Mouse (Mus musculus) retina, postnatal 7 days (tissue): ENCODE data around the gene Gm28051.
A peak's percentile ranks its signal among the peaks of the same experiment; 100 is the strongest.

ENCODE experiments used
- DNase-seq: peaks from one replicate; pipeline ENCODE4 v3.0.0-alpha.2; 2012; ENCODE audit warnings: low read depth, low spot score

The Gm28051 gene

GRCm38 (mm10) chr12:102743036-102743588 lies 14.5 kb downstream of the Gm28051 start:
- DNase-seq = no peak

GRCm38 (mm10) chr12:102742056-102742455 lies 15.5 kb downstream of the Gm28051 start:
- no peak for DNase-seq

DNA sequence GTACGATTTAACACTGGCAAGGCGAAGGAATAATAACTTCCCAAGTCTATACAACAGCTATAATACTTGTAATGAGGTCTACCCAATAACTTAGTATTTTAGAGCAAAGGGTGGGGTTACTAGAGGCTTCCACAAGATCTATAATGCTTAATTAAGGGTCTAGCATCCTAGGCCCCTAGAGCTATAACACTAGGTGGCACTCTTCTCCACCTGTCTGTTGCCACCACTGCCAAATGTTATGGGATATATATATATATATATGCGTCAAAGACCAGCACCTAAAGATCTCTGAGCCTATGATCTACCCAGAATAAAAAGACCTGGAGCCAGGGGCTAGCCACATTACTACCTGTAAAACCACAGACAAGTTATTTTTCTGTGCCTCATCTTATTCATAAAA lies 17.3 kb downstream of the Gm28051 start:
- DNase-seq = no peak

DNA sequence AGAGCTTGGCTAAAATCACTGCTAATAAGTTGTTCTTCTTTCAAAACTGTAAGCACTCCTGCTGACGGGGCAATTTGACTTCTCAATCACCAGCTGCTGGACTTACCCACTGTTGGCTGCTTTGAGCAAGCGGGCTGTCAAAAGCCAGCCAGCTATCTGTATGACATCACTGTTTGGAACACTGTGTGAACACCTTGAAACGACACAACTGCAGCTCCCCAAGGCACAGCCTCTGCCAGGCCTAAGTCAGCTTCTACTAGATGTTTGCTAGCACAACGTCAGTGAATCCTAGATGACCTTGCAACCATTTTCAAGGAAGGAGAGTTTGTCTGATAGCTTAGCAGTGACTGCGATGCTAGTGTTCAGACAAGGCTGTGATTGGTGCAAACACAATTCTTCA lies 18.5 kb downstream of the Gm28051 start:
- DNase-seq = no peak

DNA sequence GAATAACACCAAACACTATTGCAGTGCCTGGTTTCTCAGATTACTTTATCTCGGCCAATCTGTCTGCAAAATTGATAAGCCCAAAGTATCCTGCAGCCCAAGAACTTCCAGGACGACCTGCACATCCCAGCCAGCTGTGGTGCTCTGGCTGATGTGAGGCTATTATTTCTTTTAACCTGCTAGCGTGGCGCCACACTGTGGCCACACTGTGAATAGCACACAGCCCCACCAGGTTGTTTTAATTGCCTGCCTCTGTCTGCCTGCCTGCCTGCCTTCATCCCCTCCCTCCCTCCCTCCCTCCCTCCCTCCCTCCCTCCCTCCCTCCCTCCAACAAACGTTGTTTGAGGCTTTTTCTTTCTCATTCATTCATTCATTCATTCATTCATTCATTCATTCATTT lies 24.2 kb downstream of the Gm28051 start:
- no peak for DNase-seq

DNA sequence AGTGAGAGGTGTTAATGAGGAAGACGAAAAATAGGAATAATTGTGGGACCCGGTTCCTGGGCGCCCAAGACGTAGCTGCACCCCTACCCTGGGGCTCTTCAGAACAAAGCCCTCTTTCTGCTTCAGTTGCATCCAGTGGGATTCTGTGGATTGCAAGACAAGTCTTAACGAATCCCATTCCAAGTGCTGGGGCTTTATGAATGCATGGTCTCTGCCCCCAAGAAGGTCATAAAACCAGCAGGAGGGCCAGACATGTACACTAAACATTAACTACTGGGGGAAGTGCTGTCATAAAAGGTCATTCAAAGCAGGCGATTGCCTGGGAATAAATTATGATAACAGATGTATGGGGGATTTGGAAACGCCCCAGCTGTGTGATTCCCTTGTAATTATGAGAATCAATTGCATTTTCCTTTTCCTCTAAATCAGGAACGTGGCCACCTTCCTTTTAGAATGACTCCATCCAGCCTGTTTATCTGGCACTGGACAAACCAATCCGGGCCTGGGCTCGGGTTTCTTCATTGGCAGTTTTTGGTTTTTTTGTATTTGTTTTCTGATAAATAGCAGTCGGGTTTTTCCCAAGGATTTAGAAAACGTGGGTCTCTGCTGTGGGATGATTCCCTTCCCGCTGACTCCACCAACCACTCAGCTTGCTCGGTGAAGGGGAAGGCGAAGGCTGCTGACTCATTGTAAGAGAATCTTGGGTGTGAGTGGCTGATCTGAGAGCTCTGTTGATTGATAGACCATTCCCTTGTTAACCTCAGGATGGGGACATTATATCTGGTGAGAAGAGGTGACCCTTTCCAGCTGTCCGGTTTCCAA lies 26.6 kb downstream of the Gm28051 start:
- no peak for DNase-seq

DNA sequence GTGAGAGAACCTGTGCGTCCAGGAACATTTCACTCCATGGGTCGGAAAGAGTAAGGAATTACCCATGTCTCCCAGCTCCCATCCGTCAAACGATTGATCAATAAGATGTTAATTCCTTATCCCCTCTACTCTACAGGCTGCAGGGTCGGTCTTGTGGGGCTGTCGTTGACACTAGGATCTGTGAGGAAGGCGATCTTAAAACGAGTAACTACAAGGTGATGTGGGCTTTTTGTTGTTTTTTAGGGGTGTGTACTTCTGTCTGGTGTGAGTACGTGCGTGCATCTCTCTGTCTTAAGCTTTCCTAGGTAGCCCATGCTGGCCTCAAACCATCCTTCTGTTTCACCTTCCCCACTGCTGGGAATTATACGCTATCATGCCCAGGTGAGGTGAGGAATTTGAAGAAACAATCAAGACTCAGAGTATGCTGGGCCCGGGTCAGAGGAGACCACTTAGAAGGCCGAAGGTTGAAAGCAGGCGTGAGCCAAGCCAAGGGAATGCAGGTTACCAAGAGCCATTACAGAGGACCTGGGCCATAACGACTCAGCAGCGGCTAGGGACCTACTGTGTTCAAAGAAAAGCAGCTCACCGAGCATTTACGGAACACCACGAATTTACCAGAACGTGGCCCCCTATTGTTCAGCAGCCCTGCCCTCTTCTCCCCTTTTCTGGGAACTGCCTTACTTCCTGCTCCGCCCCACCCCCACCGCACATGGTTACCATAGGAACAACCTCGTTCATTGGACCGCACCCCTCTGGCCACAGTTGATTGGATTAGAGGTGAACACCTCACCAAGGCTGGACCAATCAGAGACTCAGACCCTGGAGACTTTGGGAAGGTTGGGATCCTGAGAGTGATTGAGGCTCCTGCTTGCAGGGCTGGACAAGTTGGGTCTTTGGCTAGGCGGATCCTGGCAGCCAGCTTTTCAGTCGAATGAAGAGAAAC lies 27.4 kb downstream of the Gm28051 start:
- peak; percentile 53 for DNase-seq

- DNase-seq = no peak
Measured at GRCm38 (mm10) chr12:102725761-102726175, 31.8 kb downstream of the Gm28051 start.

DNA sequence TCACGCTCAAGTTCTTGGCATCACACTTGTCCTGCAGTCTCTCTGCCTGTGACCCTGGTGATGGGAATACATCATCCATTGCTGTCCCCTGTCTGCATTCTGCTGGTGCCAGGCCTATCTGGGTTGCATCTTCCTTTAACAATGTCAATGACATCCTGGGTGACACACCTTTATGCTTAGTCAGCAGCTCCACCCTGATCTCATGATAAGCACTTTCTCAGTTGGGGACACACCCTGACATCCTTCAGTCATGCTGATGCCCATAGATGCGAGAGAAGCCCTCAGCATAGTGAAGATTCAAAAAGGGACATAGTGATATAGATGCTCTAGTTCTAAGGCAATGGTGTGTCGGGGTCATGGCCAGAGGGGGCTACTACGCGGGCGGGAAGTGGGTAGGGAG lies 32.4 kb downstream of the Gm28051 start:
- DNase-seq = no peak

GRCm38 (mm10) chr12:102723861-102724260 lies 33.7 kb downstream of the Gm28051 start:
- no peak for DNase-seq

DNA sequence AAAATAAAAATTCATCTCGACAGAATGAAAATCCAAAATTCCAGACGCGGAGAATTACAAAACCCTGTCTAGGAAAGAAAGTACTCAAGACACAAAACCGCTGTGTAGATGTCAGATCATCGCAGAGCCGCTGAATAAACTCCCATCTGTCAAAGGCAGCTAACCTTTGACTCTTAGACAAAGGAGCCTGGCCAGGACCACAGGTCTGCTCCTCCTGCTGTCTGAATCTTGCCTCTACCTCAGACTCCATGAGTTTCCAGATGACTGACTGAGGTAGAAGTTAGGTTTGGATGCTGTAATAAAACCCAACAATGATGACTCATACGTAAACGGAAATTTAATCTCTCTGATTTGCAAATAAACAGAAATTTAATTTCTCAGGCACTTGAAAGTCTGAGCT lies 34.6 kb downstream of the Gm28051 start:
- no peak for DNase-seq

GRCm38 (mm10) chr12:102722451-102722850 lies 35.1 kb downstream of the Gm28051 start:
- DNase-seq = no peak

GRCm38 (mm10) chr12:102719552-102720315 lies 37.8 kb downstream of the Gm28051 start:
- peak; percentile 79 for DNase-seq

- no peak for DNase-seq
Measured at GRCm38 (mm10) chr12:102714654-102715395, 42.7 kb downstream of the Gm28051 start.

DNA sequence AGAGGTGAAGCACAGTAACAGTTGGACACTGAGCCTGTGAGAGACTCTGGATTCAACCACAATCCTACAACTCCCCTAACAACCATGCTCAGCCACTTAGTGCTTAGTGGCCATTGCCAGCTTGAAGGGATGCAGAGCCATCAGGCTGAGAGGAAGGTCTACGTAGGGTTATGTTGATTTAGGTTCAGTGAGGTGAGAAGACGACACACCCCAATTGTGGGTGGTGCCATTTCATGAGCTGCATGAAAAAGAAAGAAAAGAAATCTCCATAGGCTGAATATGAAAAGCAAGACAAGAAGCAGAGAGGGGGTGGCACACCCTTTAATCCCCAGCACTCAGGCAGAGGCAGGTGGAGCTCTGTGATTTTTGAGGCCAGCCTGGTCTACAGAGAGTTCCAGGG lies 43.4 kb downstream of the Gm28051 start:
- DNase-seq = no peak

DNA sequence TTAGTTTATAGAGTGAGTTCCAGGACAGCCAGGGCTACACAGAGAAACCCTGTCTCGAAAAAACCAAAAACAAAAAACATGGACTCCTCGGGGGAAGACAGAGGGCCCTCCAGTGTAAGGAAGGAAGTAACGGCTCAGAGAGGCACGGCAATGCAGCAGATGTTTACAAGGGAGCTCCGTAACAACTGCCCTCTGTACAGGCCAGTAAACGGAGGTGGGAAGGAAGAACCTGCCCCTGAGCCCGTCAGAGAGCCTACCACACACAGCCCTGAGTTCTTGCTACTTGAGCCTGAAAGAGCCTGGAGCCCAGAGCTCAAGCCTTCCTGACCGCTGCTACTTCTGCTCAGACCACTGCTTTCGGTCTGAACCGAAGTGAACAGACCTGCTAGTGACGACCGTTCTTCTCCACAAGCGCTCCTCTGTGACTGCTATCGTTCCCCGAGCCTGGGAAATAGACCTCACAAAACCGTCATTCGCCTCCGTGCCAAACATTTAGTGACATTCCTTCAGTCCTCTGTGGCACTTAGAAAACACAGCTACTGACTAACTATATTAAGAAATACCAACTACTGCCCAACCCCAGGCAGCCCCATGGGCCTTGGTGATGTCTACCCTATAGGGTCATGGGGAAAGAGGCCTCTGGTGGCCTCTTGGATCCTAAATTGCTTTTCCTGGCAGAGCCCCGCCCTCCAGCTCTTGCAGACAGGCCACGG lies 44.3 kb downstream of the Gm28051 start:
- DNase-seq = no peak

DNA sequence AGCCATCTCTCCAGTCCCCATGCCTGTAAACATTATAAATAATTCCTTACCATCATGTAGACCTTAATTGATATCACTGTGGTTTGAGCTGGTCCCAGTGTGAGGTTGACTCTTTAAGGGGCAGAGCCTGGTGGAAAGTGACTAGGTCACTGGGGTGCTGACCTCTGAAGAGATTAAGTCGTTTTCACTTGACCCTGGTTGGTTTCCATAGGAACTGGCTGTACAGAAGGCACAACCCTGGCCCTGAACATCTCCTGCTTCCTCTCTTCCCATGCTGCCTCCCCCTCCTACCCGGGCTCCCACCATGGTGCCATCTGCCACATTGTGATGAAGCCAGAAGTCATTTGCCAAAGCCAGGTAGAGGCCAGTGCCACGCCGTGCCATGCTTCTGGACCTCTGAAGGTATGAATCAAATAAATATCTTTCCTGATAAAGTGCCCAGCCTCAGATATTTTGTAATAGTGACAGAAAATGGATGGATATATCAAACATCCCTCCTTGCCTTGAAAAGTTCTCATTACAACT lies 46.7 kb downstream of the Gm28051 start:
- no peak for DNase-seq

GRCm38 (mm10) chr12:102709896-102710295 lies 47.7 kb downstream of the Gm28051 start:
- DNase-seq = no peak

GRCm38 (mm10) chr12:102708220-102708619 lies 49.3 kb downstream of the Gm28051 start:
- DNase-seq = no peak
